Mouse (Mus musculus) spleen, adult 2 months (tissue): ENCODE data around the gene Spata5.

ENCODE experiments used
- CTCF ChIP-seq: fragments of 200-500 bp; IDR thresholded peaks from 2 replicates; pipeline ENCODE4 v1.5.1; 2011; ENCODE audit warnings: mild to moderate bottlenecking, inconsistent platforms; ENCODE audit not compliant: insufficient read depth, insufficient read length, insufficient replicate concordance; ENCODE audit errors: extremely low read depth
- POLR2A ChIP-seq: fragments of 200-500 bp; IDR thresholded peaks from 2 replicates; pipeline ENCODE4 v1.6.1; 2011; ENCODE audit warnings: low read depth, low read length, inconsistent platforms

GRCm38 (mm10) chr3:37602890-37603289, 183.2 kb downstream of the Spata5 start:
- TF ChIP-seq POLR2A (no peak), CTCF (no peak)
